Mouse (Mus musculus) left cerebral cortex, adult 8-10 months (tissue): ENCODE data around the gene Gprin1. TPM values are rescaled to one million over a fixed set of nuclear protein-coding genes. Genes with fewer than 3 reads are reported as not detected.

ENCODE experiments used
- total RNA-seq, 4 experiments: library from RNA; stranded (reverse); gene quantifications; 2 replicates each; pipeline ENCODE4 v1.2.4; 2022

The Gprin1 gene
- total RNA-seq, 4 experiments from 2014 or later = 99.2 to 121 (median 105) TPM

Other genes starting within 250 kb of the Gprin1 start
- 10 to 100 TPM; 15.2 to 17.8 (median 17.1) TPM for gene Simc1, start 246.1 kb downstream of the Gprin1 start, total RNA-seq
- gene 4833439L19Rik, start 184.4 kb downstream of the Gprin1 start, total RNA-seq = 100 to 1,000 TPM; 122 to 141 (median 126) TPM
- 10 to 100 TPM; 21.7 to 37.2 (median 27.8) TPM for gene Arl10, start 174.9 kb downstream of the Gprin1 start, total RNA-seq
- gene Nop16, start 159.8 kb downstream of the Gprin1 start, total RNA-seq = 10 to 100 TPM; 17.2 to 23.0 (median 20.3) TPM
- gene Higd2a, start 159.7 kb downstream of the Gprin1 start, total RNA-seq = 100 to 1,000 TPM; 134 to 142 (median 140) TPM
- 100 to 1,000 TPM; 271 to 315 (median 292) TPM for gene Cltb, start 138.5 kb downstream of the Gprin1 start, total RNA-seq
- gene Faf2, start 128.1 kb downstream of the Gprin1 start, total RNA-seq = 10 to 100 TPM; 47.2 to 60.3 (median 55.7) TPM
- 100 to 1,000 TPM; 141 to 159 (median 144) TPM for gene Rnf44, start 56.0 kb downstream of the Gprin1 start, total RNA-seq
- under 1 TPM; 0.13 to 0.35 (median 0.25) TPM for gene Cdhr2, start 48.4 kb downstream of the Gprin1 start, total RNA-seq
- 100 to 1,000 TPM; 780 to 919 (median 785) TPM for gene Sncb, start 16.7 kb upstream of the Gprin1 start, total RNA-seq
- not detected for gene Eif4e1b, start 34.1 kb upstream of the Gprin1 start, total RNA-seq
- gene Tspan17, start 39.5 kb upstream of the Gprin1 start, total RNA-seq = 10 to 100 TPM; 74.5 to 85.8 (median 79.0) TPM
- gene Unc5a, start 199.5 kb upstream of the Gprin1 start, total RNA-seq = 10 to 100 TPM; 86.2 to 95.5 (median 94.0) TPM